Mouse (Mus musculus) T-helper 1 cell (primary cell): Measurements from ENCODE around the gene Btf3.

ENCODE experiments used
- in situ Hi-C: fragments of 300-600 bp; cut with MboI, MseI; formaldehyde crosslinking; loops from one replicate; pipeline ENCODE4 v1.15.1; 2025; ENCODE audit warnings: high pct_unique_total_duplicates

The Btf3 gene

GRCm38 (mm10) chr13:98316480-98317245 lies at the start of gene Btf3:
TSS of gene Btf3 (minus strand) at chr13:98317006.
- in situ Hi-C loops, result no loop called here

GRCm38 (mm10) chr13:98365766-98366421 lies 49.1 kb upstream of the Btf3 start:
- in situ Hi-C loops, result no loop called here

DNA sequence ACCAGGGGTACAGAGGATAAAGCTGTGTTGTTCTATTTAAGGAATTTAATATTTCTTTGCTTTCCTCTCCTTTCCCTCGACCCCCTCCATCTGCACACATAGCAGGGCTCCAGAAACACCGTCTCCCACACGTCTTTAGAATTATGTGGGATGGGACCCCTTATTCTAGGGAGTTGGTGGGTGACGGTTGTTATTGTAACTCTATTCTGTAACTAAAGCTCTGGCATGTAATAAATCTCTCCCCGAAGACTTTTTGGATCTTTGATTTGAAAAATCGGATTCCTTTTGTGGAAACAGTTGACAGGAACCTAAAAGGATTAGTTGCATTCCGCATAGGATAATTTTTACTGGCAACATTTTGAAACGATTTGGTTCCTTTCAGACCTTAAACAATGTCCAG lies 48.3 kb upstream of the Btf3 start:
- in situ Hi-C loops, result no loop called here

GRCm38 (mm10) chr13:98363046-98363445 lies 46.2 kb upstream of the Btf3 start:
- in situ Hi-C loops, result no loop called here

GRCm38 (mm10) chr13:98361161-98361560 lies 44.4 kb upstream of the Btf3 start:
- in situ Hi-C loops, result no loop called here

DNA sequence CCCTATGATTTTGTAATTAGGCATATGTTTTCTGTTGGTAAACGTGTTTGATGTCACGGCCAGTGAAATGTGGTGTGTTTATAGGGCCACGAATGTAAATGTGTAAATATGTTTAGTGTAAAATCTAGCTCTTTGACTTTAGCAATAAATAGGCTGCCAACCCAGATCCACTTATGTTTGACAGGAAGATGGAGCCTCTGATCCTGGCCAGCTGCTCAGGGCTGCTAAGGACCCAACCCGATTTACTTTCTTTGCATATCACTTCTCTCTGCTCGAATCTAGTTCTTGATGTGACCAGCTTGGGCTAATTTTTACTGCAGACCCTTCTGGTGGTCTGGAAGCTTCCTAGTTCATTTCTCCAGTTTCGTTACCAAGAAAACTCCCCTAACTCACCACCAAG lies 43.6 kb upstream of the Btf3 start:
- in situ Hi-C loops, result no loop called here

DNA sequence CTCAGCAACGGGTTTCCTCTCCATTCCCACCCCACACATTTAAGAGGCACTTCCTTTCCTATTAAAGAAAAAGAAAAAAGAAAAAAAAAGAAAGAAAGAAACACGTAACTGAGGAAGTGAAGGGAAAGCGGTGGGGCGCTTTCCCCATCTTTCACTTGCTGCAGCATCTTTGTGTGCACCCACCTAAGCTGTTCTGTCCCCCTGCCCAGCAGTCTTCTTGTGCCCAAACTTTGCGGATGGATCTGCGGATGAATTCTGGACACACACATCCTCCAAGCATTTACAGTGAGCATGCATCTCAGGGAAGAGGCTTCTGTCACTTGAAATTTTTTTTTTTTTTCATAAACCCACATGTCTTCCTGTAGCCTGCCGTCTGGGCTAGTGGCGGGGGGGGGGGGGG lies 42.5 kb upstream of the Btf3 start:
- in situ Hi-C loops, result loop anchor here (10.0 kb wide), 1 partner anchor 385 kb away; no protein-coding TSS in a partner anchor

GRCm38 (mm10) chr13:98358424-98359181 lies 41.8 kb upstream of the Btf3 start:
- in situ Hi-C loops, result loop anchor here (10.0 kb wide), 1 partner anchor 384 kb away; no protein-coding TSS in a partner anchor

- in situ Hi-C loops, result loop anchor here (10.0 kb wide), 1 partner anchor 383 kb away; no protein-coding TSS in a partner anchor
These were observed 40.9 kb upstream of the Btf3 start for GRCm38 (mm10) chr13:98357433-98358423.

DNA sequence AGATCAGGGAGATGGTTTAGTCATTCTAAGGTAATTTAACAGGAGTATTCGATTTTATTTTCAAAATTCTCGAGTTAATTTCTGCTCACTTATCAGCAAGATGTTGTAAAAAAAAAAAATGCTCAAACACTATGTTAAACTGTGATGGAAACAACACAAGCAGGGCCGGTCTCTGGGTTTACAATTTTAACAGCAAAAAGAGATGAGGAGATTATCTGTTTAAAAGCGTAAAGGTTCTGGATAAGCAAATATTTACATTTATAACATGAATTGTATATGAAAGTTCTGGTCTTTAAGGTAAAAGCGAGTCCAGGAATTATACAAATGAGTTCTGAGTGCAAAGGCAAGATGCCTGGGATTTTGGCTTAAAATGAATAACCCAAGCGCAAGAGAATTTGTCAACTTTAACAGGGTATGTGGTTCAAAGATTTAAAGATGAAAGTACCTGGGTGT lies 40.2 kb upstream of the Btf3 start:
- in situ Hi-C loops, result loop anchor here (10.0 kb wide), 1 partner anchor 382 kb away; no protein-coding TSS in a partner anchor

DNA sequence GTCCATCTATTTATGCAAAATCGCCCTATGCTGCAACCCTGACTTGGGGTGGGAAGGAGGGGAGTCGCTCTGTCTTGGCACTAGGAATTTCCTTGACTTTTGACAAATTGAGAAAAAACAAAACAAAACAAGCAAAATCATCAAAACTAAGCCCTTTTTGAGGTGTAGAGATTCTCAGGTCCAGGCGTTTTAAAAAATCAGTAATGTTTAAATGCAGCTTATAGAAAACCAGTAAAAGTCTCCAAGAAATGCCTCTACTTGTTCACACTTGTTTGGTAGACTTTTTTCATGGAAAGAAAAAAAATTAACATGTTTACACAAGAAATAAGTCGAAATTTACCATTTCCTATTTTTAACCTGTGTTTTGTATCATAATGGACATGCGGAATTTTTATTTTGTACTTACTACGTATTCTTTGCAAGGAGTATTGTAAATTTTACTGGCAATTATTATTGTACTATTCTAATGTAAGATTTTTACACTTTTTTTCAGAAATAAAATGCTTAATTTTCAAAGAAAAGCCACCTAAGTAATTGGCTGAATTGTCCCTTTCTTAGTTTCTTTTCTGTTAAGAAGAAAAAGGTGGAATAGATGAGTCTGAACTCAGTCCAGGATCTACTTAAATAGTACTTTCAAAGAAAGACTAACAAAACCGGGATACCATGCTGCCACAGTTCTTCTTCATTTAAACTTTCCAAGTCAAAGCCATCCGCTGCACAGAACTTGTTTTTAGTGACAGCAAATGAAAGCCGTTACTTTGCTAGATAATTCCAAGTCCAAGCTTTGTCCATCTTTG lies 39.6 kb upstream of the Btf3 start:
- in situ Hi-C loops, result loop anchor here (10.0 kb wide), 1 partner anchor 382 kb away; no protein-coding TSS in a partner anchor

GRCm38 (mm10) chr13:98355559-98356111 lies 38.8 kb upstream of the Btf3 start:
- in situ Hi-C loops, result loop anchor here (10.0 kb wide), 1 partner anchor 381 kb away; no protein-coding TSS in a partner anchor

DNA sequence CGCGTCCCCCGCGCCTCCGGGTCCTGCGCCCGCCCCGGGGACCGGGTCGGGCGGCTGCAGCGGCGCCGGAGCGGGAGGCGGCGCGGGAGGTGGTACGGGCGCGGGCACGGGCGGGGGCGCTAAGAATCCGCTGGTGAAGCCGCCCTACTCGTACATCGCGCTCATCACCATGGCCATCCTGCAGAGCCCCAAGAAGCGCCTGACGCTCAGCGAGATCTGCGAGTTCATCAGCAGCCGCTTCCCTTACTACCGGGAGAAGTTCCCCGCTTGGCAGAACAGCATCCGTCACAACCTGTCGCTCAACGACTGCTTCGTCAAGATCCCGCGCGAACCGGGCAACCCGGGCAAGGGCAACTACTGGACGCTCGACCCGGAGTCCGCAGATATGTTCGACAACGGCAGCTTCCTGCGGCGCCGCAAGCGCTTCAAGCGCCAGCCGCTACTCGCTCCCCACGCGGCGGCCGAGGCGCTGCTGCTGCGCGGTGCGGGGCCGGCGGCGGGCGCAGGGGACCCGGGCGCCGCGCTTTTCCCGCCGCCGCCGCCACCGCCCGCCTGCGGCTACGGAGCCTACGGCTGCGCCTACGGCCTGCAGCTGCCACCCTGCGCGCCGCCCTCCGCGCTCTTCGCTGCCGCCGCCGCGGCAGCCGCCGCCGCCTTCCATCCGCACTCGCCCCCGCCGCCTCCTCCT lies 38.2 kb upstream of the Btf3 start:
- in situ Hi-C loops, result loop anchor here (10.0 kb wide), 1 partner anchor 380 kb away; no protein-coding TSS in a partner anchor

GRCm38 (mm10) chr13:98354090-98354801 lies 37.4 kb upstream of the Btf3 start, which contains the start of gene Foxd1:
TSS of gene Foxd1 (plus strand) at chr13:98354242.
- in situ Hi-C loops, result loop anchor here (10.0 kb wide), 1 partner anchor 379 kb away; no protein-coding TSS in a partner anchor

DNA sequence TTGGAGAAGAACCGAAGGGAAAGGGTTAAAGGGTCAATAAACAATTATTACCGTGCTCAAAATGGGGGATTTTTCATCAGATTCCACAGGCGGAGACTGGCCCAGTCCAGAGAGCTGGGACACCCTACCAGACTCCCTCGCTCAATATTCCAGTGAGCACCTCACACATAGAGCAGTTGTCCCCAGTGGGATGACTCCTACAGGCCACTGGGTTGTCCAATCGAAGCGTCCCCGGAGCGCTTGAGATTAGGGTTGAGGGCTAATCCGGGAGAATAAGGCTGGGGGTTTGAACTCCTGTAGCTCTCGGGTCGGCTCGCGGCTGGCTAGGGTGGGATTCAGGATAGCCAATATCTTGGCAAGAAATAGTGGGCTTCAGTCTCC lies 36.9 kb upstream of the Btf3 start:
- in situ Hi-C loops, result loop anchor here (10.0 kb wide), 1 partner anchor 379 kb away; no protein-coding TSS in a partner anchor

- in situ Hi-C loops, result loop anchor here (10.0 kb wide), 1 partner anchor 378 kb away; no protein-coding TSS in a partner anchor
These were observed 35.7 kb upstream of the Btf3 start for GRCm38 (mm10) chr13:98352381-98352975.

GRCm38 (mm10) chr13:98351527-98351926 lies 34.7 kb upstream of the Btf3 start:
- in situ Hi-C loops, result loop anchor here (10.0 kb wide), 1 partner anchor 377 kb away; no protein-coding TSS in a partner anchor
